Mouse (Mus musculus) MEL (cell line): ENCODE measurements around the gene Smtn.

Source experiments
- CTCF ChIP-seq, 3 experiments: IDR thresholded peaks in 2 of 3; conservative IDR thresholded peaks in 1 of 3; 2 replicates each; pipeline ENCODE4 v1.5.1; 2011 to 2012; ENCODE audit warnings: low read length in 3 of 3, low read depth in 2 of 3, mild to moderate bottlenecking in 2 of 3, improper control_type of control experiment in 1 of 3, inconsistent platforms in 1 of 3, mixed read lengths in 1 of 3, moderate library complexity in 1 of 3; ENCODE audit not compliant: control insufficient read depth in 1 of 3, insufficient read depth in 1 of 3, poor library complexity in 1 of 3, severe bottlenecking in 1 of 3
- GATA1 ChIP-seq: IDR thresholded peaks from 2 replicates; pipeline ENCODE4 v1.6.1; 2011; ENCODE audit warnings: low read depth, low read length, improper control_type of control experiment
- MAFK ChIP-seq: IDR thresholded peaks from 2 replicates; pipeline ENCODE4 v1.6.1; 2011; ENCODE audit warnings: low read depth, mild to moderate bottlenecking, low read length, improper control_type of control experiment, borderline replicate concordance
- MAX ChIP-seq: IDR thresholded peaks from 2 replicates; pipeline ENCODE4 v1.6.1; 2011; ENCODE audit warnings: low read length, improper control_type of control experiment
- MAZ ChIP-seq: IDR thresholded peaks from 2 replicates; pipeline ENCODE4 v1.6.1; 2012; ENCODE audit warnings: low read depth, mild to moderate bottlenecking, inconsistent platforms, low read length, improper control_type of control experiment
- POLR2A ChIP-seq, 2 experiments: IDR thresholded peaks; 2 replicates each; pipeline ENCODE4 v1.6.1; 2011 to 2012; ENCODE audit warnings: low read length in 2 of 2, mild to moderate bottlenecking in 2 of 2, control low read depth in 1 of 2, improper control_type of control experiment in 1 of 2, low read depth in 1 of 2, moderate library complexity in 1 of 2; ENCODE audit not compliant: control insufficient read depth in 1 of 2, insufficient read depth in 1 of 2, poor library complexity in 1 of 2
- POLR2AphosphoS5 ChIP-seq: IDR thresholded peaks from 2 replicates; pipeline ENCODE4 v1.6.1; 2012; ENCODE audit warnings: low read depth, borderline replicate concordance, mild to moderate bottlenecking, inconsistent platforms, low read length, moderate library complexity, mixed read lengths
- RCOR1 ChIP-seq: IDR thresholded peaks from 2 replicates; pipeline ENCODE4 v1.6.1; 2012; ENCODE audit warnings: low read depth, mild to moderate bottlenecking, inconsistent platforms, low read length, improper control_type of control experiment
- SIN3A ChIP-seq: IDR thresholded peaks from 2 replicates; pipeline ENCODE4 v1.6.1; 2012; ENCODE audit warnings: low read length, improper control_type of control experiment, inconsistent platforms
- TBP ChIP-seq: IDR thresholded peaks from 2 replicates; pipeline ENCODE4 v1.8.0; 2011; ENCODE audit warnings: low read depth, low read length, improper control_type of control experiment
- USF1 ChIP-seq: IDR thresholded peaks from 2 replicates; pipeline ENCODE4 v1.6.1; 2014; ENCODE audit warnings: low read depth, mild to moderate bottlenecking, inconsistent platforms, low read length, improper control_type of control experiment, moderate library complexity
- ZKSCAN1 ChIP-seq: IDR thresholded peaks from 2 replicates; pipeline ENCODE4 v1.6.1; 2012; ENCODE audit warnings: low read depth, mild to moderate bottlenecking, inconsistent platforms, low read length, improper control_type of control experiment, moderate library complexity

DNA sequence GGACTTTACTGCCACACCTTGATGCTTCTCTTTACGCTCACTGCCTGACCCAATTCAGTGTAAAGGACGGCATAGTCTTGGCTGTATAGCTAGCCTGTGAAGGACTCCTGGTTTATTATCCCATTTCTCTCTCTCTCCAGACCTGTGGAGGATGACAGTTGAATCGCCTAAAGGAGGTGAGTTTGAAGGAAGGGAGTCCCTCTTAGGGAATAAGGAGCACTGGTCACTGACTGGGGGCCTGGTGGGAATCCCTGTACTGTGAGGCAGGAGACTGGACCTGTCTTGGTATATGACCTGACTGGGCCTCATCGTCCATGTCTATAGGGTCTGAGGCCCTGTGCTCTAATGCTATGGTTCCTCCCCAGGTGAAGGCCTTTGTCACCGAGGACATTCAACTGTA is 24.3 kb downstream of the Smtn start:
- TF ChIP-seq USF1 (no peak), MAZ (no peak), RCOR1 (no peak), ZKSCAN1 (no peak; the same call in 1 of the 2 replicates), POLR2AphosphoS5 (no peak; the same call in 1 of the 2 replicates), TBP (no peak), SIN3A (no peak), CTCF (IDR thresholded peaks at IDR 0.05 in 2 of 3, conservative IDR thresholded peaks at IDR 0.05 in 1 of 3; ENCODE audit: control insufficient read depth in 1 of 3, insufficient read depth in 1 of 3, low read depth in 2 of 3, low read length in 3 of 3, poor library complexity in 1 of 3, severe bottlenecking in 1 of 3) (no peak), MAX (no peak), MAFK (no peak), POLR2A (IDR thresholded peaks at IDR 0.05; ENCODE audit: control insufficient read depth in 1 of 2, insufficient read depth in 1 of 2, low read depth in 1 of 2, low read length in 2 of 2, poor library complexity in 1 of 2) (no peak), GATA1 (no peak)
